Mouse (Mus musculus): ENCODE measurements around the gene Gp1ba. TPM values are rescaled to one million over a fixed set of nuclear protein-coding genes. Genes with fewer than 3 reads are reported as not detected.

Gp1ba gene
- total RNA-seq, 2 experiments from 2014 or later, result not detected

DNA sequence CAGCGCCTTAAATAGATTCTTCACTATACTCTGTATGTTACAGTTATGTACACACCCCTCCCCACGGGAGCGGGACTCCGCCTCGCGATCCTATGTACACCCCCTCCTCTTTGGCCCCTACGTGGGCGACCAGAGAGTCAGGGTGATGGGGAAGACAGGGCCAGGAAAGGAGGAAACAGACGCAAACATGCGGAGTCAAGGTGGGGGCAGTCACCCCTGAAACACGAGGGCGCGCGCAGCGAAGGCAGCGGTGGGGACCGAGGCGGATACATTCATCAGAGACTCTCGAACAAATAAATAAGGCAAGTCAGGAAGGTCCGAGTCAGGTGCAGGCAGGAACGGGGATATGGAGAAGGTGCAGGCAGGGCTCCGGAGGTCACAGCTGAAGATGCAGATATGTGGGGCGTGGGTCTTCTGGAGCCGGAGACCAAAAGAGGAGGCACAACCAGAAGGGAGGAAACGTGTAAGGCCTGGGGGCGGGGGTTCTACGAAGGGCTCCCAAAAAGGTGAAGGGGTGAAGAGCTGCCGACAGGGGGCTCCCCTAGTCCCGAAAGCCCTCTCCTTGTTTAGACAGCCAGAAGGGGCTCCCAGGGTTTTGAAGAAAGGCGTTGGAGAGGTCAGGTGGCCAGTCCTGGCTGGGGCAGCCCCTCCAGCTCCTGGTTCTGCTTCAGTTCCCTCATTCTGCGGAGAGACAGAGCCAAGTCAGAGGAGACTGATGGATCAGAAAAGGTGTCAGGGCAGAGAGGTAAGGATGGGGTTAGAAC, 30.8 kb downstream of the Gp1ba start:
- peak; percentile 43 to 75 for DNase-seq (ENCODE audit: low spot score in 2 of 2)

DNA sequence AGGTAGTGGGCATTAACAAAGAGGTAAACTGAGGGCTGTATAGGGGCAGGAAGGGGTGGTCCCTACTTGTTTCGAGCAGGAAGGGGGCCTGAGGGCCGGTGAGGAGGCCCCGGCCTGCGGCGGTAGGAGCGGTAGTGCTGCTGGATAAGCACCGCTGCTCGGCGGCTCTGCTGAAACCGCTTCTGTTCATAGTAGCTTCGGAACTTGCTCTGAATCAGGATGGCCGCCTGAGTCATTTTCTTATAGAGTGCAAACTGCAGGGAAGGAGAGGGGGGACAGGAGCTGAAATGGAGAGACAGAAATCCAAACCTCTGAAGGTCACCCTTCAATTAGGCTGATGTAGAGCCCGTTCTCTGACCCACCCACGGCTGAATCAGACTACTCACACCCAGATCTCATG, 31.6 kb downstream of the Gp1ba start:
- DNase-seq (ENCODE audit: low spot score in 2 of 2), result no peak

DNA sequence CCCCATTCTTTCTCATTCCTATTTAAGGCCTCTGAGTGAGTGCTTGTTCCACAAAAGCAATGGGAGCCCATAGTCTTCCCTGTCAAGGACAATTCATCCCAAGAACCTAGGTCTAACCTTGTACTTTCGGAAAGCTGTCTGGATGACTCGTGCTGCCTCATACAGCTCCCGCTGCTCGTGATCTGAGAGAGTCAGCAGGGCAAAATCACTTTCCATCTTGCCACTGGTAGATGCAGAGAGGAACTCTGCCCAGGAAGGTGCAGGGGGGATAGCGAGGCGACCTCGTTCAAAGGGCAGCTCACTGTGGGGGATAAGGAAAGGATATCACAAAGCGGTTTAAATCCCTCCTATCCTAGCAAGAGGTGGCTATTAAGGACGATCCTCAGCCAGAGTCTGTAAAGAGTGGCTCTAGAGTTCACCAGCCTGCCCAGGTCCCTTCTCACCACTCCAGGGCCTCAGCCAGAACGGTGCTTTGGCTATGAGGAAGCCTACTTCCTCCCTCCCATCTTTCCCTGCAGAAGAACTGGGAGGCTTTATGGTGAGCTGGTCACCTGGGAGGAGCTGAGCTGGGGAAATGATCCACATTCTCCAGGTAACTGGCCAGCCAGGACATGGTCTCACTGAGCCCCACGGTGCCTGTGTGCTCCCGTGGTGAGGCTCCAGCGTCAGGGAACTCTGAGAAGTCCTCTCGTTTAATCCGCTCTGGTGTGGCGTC, 32.6 kb downstream of the Gp1ba start:
- no peak for DNase-seq (ENCODE audit: low spot score in 2 of 2)

DNA sequence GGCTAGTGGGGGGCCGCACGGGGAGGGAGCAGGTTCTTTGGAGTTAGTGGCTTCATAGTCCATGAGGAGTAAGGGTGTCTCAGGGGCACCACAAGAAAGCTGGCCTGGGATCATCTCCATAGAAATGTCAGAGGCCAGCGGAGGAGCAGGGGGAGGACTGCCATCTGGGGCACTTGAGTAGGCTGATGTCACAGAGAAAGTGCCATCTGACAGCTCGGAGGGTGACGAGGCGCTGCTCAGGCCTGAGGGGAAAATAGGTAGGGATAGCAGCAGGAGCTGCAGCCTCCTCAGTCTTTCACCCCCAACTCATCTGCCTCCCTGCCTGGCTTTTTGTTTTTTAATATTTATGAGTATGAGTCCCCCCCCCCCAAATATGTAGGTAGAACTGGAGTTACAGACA, 35.1 kb downstream of the Gp1ba start:
- DNase-seq (ENCODE audit: low spot score in 2 of 2), result no peak

DNA sequence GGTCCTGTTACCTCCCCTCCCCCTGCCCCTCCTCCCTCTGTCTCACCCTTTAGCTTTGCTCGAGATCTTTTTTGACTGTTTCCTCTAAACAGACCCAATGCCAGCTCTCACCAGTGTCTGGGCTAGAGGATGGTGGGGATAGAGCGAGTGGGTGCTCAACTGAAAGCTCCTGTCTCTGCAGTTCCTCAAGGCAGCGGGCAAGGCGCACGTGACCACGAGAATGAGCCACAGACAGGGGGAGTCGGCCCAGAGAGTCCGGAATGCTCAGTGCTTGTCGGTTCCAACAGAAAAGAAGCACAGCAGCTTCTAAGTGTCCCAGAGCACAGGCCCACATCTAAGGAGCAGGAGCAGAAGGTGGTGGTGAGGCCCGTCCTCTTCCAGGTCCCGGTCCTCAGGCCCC, 35.6 kb downstream of the Gp1ba start:
- DNase-seq (ENCODE audit: low spot score in 2 of 2), result no peak

DNA sequence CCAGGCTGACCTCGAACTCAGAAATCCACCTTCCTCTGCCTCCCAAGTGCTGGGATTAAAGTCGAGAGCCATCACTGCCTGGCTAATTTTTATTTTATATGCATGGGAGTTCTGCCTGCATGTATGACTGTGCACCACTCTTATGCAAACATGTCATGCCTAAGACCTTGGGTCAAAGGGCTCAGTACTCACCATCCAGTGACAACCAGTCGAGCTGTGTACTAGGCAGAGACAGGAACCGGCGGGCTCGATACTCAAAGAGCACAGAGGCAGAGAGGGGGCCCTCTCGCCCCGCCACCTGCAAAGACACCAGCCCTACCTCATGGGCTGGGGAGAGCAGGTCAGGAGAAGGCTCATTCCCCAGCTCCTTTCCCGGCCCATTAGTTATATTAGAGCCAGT, 39.2 kb downstream of the Gp1ba start:
- DNase-seq (ENCODE audit: low spot score in 2 of 2), result no peak

DNA sequence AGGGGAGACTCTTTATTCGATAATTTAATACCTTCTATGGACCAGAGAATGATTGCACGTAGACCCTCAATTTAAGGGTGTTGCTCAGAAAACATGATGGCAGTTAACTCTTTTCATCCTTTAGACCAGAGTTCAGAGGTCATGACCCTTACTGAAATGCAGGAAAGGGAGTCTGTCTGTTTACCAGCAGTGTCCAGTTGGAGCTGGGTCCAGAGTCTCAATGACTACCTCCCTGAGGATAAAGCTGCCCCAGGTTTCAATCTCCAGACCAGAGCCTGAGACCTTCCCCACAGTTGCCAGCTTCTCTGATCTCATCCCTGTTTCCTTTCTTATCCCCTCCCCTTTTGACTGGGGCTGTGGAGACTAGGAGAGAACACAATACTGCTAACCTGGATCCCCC, 39.7 kb downstream of the Gp1ba start:
- DNase-seq (ENCODE audit: low spot score in 2 of 2), result no peak

DNA sequence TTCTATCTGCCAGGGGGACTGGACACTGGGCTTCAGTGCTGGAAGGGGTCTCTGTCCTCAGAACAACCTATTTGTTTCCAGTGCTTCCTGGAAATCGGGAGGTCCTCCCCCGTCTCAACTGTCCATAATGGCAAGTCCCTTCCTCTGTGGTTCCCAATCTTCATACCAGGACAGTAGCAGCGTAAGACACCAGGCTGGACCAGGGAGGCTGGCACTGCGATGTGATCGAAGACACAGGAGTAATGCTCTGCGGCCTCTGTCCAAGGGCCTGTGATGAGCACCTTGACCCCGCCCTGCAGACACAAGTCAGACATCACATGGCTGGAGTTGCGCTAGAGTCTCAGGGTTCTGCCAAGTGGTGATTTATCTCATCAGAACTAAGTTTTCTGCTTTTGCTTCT, 40.4 kb downstream of the Gp1ba start:
- no peak for DNase-seq (ENCODE audit: low spot score in 2 of 2)

DNA sequence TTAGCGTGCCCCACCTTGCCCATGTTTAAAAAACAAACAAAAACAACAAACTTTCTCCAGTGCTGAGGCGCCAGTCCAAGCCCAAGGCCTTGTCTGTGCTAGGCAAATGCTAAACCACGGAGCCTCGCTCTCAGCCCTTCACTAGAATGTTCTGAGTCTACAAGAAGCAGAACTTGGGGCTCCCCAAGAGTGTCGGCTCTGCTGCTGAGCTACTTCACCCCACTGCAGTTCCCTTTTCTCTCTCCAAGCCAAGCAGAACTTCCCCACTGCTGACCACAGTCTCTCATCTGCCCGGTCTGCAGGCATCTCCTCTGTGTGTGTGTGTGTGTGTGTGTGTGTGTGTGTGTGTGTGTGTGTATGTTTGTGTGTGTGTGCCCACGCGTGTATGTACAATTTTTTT, 41.0 kb downstream of the Gp1ba start:
- DNase-seq (ENCODE audit: low spot score in 2 of 2), result no peak

DNA sequence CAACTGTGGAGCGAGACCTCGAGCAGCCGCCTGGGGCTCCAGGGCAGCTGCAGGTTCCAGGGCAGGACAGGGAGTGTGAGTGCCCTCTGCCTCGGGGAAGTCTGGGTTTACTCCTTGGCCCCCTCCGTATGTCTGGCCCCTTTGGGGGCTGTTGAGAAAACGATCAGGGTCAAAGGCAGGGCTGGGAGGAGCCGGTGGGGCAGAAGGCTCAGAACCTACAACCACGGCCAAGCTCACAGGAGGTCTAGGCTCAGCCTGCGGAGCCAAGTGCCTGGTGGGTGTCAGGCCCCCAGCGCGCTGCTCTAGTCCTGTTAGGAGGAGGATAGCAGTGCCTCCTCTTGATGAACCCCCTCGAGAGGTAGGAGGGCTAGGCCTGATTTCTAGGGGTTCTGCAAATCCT, 42.2 kb downstream of the Gp1ba start:
- DNase-seq (ENCODE audit: low spot score in 2 of 2), result no peak

DNA sequence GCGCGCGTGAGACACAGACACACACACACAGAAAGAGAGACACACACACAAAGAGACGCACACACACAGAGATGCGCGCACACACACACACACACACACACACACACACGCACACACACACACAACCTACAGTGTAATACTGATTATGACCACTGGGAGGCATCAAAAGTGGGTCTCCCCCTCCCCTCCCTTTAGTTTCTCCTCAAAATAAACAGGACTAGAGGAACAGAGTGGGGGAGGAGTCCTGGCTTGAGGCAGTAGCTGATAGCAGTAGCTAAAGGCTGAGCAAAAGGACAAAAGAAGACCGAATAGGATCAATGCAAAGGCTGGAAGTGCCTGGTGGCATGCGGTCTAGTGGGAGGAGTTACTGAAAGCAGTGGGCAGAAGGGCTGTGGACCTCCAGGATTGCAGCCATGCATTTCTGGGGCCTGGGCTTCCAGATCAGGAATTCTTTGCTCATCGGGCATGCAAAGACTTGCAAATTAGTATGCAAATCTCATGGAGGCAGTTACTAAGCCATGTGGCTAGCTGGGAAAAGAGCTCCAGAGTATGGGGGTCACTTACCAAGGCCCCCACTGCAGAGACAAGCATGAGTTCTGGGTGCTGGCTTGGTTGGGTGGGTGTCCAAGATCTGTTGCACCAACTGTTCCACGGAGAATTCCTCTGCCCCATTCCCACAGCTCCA, 43.1 kb downstream of the Gp1ba start:
- peak in 1 of 2 experiments; percentile 69 for DNase-seq (ENCODE audit: low spot score in 2 of 2)

DNA sequence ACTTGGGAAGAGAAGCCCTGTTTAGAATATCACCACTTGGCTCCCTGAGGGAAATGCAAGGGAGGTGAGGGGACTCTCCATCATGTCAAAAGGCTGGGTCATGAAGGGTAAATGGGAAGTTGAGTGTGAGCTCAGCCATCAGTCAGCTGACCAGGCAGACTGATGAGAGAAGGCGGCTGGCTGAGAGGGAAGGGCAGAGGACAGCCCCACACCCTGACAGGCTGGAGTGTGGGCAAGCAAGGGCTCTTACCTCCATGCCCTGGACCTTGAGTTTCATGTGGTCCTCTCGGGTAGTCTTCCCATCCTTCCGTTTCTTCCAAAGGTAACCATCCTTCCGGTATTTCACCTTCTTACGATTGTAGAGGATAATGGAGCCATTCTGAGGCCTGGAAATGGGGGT, 44.7 kb downstream of the Gp1ba start:
- no peak for DNase-seq (ENCODE audit: low spot score in 2 of 2)

DNA sequence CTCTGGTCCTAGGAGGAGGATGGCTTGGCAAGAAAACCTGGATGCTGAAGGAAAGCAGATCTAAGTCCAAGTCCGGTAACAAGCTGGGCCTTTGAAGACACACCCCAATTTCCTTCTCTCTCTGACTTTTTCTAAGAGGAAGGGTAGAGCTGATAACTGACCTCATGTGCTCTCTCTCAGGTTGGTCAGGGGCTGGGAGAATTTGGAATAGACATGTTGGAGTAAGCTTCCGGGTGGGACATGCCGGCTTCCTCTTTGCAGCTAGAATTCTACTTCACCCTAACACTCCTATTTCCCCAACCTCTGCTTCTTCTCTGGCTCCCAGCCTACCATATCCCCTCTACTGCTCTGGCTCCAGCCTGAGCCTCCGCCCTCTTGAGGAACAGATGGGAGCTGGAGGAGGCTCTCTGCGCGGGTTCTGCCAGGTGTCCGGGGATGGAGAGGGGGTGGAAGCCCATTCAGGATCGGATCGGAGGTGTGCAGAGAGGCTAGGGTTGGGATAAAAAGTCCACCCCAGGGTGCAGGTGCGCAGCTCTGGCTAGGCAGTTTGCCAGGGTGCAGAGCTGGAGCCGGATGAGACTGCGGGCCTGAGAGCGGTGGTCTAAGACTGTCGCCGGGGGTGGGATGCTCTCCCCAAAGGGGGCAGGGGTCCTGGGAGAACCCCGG, 48.1 kb downstream of the Gp1ba start:
- DNase-seq (ENCODE audit: low spot score in 2 of 2), result peak; percentile 64 to 80

DNA sequence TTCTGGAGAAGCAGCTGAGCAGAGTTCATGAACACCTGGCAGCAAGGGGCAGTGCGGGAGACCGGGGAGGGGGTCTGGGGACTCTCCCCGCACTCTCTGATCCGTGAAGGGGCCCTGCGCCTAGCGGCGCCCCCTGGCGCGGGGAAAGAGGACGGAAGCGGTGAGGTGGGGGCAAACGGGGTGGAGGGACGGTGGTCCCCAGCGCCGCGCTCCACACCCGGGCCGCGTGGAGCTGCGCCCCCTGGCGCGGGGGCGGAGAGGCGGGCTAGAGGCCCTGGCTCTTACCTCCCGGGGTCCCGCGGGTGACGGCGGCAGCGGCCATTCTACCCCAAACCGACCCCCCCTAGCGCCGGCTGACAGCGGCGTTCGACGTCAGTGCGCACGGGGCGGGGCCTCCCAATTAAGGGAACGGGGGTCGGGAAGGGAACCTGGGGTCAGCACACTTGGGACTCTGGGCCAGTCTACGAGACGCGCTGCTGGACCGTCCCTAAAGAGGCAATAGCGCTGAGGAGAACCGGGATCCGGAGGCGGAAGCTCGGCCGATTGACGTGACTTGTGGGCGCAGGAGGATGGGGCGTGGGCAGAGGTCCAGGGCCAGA, 48.8 kb downstream of the Gp1ba start, which contains the start of gene Camta2:
TSS of gene Camta2 (minus strand) at position 505 of the 599 bp plus-strand sequence.
- DNase-seq (ENCODE audit: low spot score in 2 of 2), result peak; percentile 76 to 86

DNA sequence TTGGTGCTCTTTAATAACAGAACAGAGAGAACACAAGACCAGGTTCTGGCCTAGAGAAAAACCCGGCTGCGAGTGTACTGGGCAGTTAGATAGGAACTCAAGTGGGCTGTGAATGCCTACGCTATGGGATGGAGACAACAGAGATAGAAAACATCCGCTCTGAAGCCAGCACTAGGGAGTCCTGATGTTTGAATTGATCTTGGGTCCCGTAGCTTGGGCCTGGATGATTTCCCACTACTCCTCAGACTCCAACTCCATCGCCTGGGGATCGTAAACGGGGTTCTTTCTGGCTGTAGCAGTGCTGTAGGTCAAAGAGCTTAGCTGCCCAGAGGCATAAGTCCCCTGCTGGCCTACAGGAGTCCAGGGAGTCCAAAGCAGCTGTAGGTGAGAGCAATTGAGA, 49.5 kb downstream of the Gp1ba start:
- no peak for DNase-seq (ENCODE audit: low spot score in 2 of 2)

DNA sequence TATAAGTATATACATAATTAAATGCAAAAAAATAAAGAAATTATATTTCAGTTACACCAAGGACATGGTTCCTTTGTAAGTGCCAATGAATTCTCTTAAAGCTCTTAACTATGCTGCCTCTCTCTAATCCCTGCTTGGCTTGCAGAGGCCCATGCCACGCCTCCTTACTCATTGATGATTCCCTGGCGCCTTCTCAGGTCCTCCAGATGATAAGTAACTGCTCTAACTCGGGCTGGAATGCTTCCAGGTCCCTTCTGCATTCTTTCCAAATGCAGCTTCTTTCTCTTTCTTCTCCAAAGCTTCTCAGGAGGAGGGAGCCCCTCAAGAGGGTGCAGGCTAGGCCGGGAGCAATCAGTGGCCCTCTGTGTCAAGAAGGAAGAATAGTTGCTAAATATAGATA, 50.7 kb downstream of the Gp1ba start:
- DNase-seq (ENCODE audit: low spot score in 2 of 2), result no peak

Other genes starting within 250 kb of the Gp1ba start
- gene Pelp1, start 229.1 kb upstream of the Gp1ba start, total RNA-seq (2021), result 10 to 100 TPM; 32.0 to 37.2 TPM
- gene Arrb2, start 206.5 kb upstream of the Gp1ba start, total RNA-seq (2021), result 100 to 1,000 TPM in 1 of 2 experiments, 10 to 100 TPM in 1; 93.5 to 100 TPM
- gene Med11, start 187.2 kb upstream of the Gp1ba start, total RNA-seq (2021), result 10 to 100 TPM; 13.7 to 16.7 TPM
- gene Zmynd15, start 179.7 kb upstream of the Gp1ba start, total RNA-seq (2021), result under 1 TPM; 0.20 to 0.27 TPM
- 1 to 10 TPM in 1 of 2 experiments, under 1 TPM in 1; 0.82 to 1.3 TPM for gene Cxcl16, start 179.1 kb upstream of the Gp1ba start, total RNA-seq (2021)
- not detected for gene Tm4sf5, start 133.9 kb upstream of the Gp1ba start, total RNA-seq (2021)
- gene Vmo1, start 124.5 kb upstream of the Gp1ba start, total RNA-seq (2021), result not detected
- not detected for gene Gltpd2, start 119.9 kb upstream of the Gp1ba start, total RNA-seq (2021)
- gene Psmb6, start 113.8 kb upstream of the Gp1ba start, total RNA-seq (2021), result 100 to 1,000 TPM; 198 TPM
- gene Gm40193, start 106.2 kb upstream of the Gp1ba start, total RNA-seq (2021), result not detected
- 10 to 100 TPM; 16.7 to 17.8 TPM for gene Pld2, start 99.1 kb upstream of the Gp1ba start, total RNA-seq (2021)
- 100 to 1,000 TPM; 477 to 515 TPM for gene Mink1, start 76.2 kb upstream of the Gp1ba start, total RNA-seq (2021)
- gene 4930544D05Rik, start 23.3 kb upstream of the Gp1ba start, total RNA-seq (2021), result under 1 TPM; 0.58 to 0.77 TPM
- gene Chrne, start 19.9 kb upstream of the Gp1ba start, total RNA-seq (2021), result not detected
- 10 to 100 TPM; 88.7 to 91.8 TPM for gene Rnf167, start 8.1 kb downstream of the Gp1ba start, total RNA-seq (2021)
- 100 to 1,000 TPM; 121 to 123 TPM for gene Slc25a11, start 8.4 kb downstream of the Gp1ba start, total RNA-seq (2021)
- gene Pfn1, start 15.5 kb downstream of the Gp1ba start, total RNA-seq (2021), result 100 to 1,000 TPM; 326 to 341 TPM
- gene Eno3, start 18.1 kb downstream of the Gp1ba start, total RNA-seq (2021), result 1 to 10 TPM; 6.0 to 9.9 TPM
- 10 to 100 TPM; 50.5 to 51.9 TPM for gene Spag7, start 30.3 kb downstream of the Gp1ba start, total RNA-seq (2021)
- gene Camta2, start 49.0 kb downstream of the Gp1ba start, total RNA-seq (2021), result 100 to 1,000 TPM; 330 to 389 TPM
- 1 to 10 TPM; 3.7 to 4.3 TPM for gene Inca1, start 61.0 kb downstream of the Gp1ba start, total RNA-seq (2021)
- 10 to 100 TPM; 70.4 to 82.8 TPM for gene Kif1c, start 61.4 kb downstream of the Gp1ba start, total RNA-seq (2021)
- gene Zfp3, start 125.1 kb downstream of the Gp1ba start, total RNA-seq (2021), result 10 to 100 TPM; 22.5 to 24.6 TPM
- not detected for gene Scimp, start 173.5 kb downstream of the Gp1ba start, total RNA-seq (2021)
- gene Rabep1, start 205.7 kb downstream of the Gp1ba start, total RNA-seq (2021), result 100 to 1,000 TPM; 128 to 130 TPM